Mouse (Mus musculus): Measurements from ENCODE around the gene Slc30a5.

DNA sequence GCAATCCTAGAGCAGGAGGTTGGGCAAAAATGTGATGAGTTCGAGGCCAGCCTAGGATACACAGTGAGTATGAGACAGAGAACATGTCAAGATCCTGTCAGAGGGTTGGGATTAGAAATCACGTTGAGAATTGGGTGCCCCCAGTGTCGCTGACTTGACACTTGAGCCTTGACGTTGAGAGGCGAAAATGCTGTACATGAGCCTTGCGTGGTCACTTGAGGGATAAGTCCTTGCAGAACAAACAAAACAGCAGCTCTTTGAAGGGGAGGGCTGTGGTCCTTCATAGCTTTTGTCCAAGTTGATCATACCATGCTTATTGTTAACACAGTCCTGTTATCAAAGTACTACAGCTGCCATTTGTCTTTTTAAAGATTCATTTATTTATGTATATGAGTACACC, 56.5 kb downstream of the Slc30a5 start:
- TF ChIP-seq TAL1 (IDR thresholded peaks at IDR 0.05; ENCODE audit: low read length) (no peak), GATA1 (IDR thresholded peaks at IDR 0.05; ENCODE audit: low read length) (no peak)

Data from erythroblast, embryonic 14.5 days (primary cell).